Mouse (Mus musculus): ENCODE data around the gene BC025920. TPM values are rescaled to one million over a fixed set of nuclear protein-coding genes. Genes with fewer than 3 reads are reported as not detected.

Gene BC025920
- total RNA-seq, 1 experiment from 2014 or later: 2.9 TPM

DNA sequence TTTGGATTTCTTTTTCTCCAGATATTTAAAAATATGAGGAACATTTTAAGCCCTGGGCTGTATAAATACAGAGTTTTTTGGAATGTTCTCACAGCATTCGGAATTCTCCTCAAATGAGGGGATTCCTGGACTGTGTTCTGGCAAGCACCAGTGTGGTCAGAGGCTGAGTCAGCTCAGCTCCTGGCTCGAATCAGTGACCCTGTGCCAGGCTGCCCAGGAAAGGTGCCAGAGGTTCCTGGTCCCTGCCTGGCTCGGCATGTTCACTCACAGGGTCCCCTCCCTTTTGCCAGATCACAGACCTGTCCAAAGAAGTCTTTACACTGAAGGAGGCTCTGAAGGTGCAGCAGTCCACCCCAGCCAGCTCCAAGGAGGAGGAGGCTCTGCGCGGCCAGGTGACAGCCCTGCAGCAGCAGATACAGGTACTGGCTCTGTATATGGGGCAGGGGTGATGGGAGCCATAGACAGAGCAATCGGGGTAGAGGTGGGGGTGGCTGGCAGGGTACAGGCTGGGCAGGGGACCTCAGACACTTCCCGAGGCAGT lies 40.0 kb downstream of the BC025920 start:
- no peak for ATAC-seq (replicated peaks in 1 of 2; ENCODE audit: insufficient read depth in 1 of 2, low FRiP score in 2 of 2, low TSS enrichment in 1 of 2, low read depth in 1 of 2, poor library complexity in 2 of 2, severe bottlenecking in 2 of 2)

GRCm38 (mm10) chr10:81648803-81649775 lies 43.0 kb downstream of the BC025920 start, which contains the start of gene Gm10778:
Gene Gm10778 (plus strand): TSS chr10:81649059.
- peak; percentile 93 to 98 for ATAC-seq (replicated peaks in 1 of 2; ENCODE audit: insufficient read depth in 1 of 2, low FRiP score in 2 of 2, low TSS enrichment in 1 of 2, low read depth in 1 of 2, poor library complexity in 2 of 2, severe bottlenecking in 2 of 2)

- no peak for ATAC-seq (replicated peaks in 1 of 2; ENCODE audit: insufficient read depth in 1 of 2, low FRiP score in 2 of 2, low TSS enrichment in 1 of 2, low read depth in 1 of 2, poor library complexity in 2 of 2, severe bottlenecking in 2 of 2)
These were observed 49.1 kb downstream of the BC025920 start for GRCm38 (mm10) chr10:81655178-81655577.

GRCm38 (mm10) chr10:81656174-81656573 lies 50.1 kb downstream of the BC025920 start:
- no peak for ATAC-seq (replicated peaks in 1 of 2; ENCODE audit: insufficient read depth in 1 of 2, low FRiP score in 2 of 2, low TSS enrichment in 1 of 2, low read depth in 1 of 2, poor library complexity in 2 of 2, severe bottlenecking in 2 of 2)

Other genes starting within 250 kb of the BC025920 start
- gene Mfsd12, start 248.8 kb upstream of the BC025920 start, total RNA-seq (2017): 10.4 and 16.9 TPM in 2 replicates
- gene 4930404N11Rik, start 240.5 kb upstream of the BC025920 start, total RNA-seq (2017): 1.1 and 3.3 TPM in 2 replicates
- gene Fzr1, start 227.8 kb upstream of the BC025920 start, total RNA-seq (2017): 11.6 and 17.2 TPM in 2 replicates
- gene Dohh, start 221.8 kb upstream of the BC025920 start, total RNA-seq (2017): 13.2 and 15.3 TPM in 2 replicates
- gene Gm48551, start 221.8 kb upstream of the BC025920 start, total RNA-seq (2017): 6.9 TPM in 1 of 2 replicates, not detected in the other
- not detected in 2 replicates for gene Gm48552, start 217.3 kb upstream of the BC025920 start, total RNA-seq (2017)
- 17.4 and 20.4 TPM in 2 replicates for gene Smim24, start 213.2 kb upstream of the BC025920 start, total RNA-seq (2017)
- gene Nfic, start 150.6 kb upstream of the BC025920 start, total RNA-seq (2017): 10.8 and 12.1 TPM in 2 replicates
- 0.60 TPM in 1 of 2 replicates, not detected in the other for gene Celf5, start 123.6 kb upstream of the BC025920 start, total RNA-seq (2017)
- 39.1 and 41.4 TPM in 2 replicates for gene Ncln, start 109.9 kb upstream of the BC025920 start, total RNA-seq (2017)
- gene S1pr4, start 106.1 kb upstream of the BC025920 start, total RNA-seq (2017): 14.0 and 21.4 TPM in 2 replicates
- gene Gna15, start 82.0 kb upstream of the BC025920 start, total RNA-seq (2017): 25.3 and 40.2 TPM in 2 replicates
- gene Gna11, start 61.1 kb upstream of the BC025920 start, total RNA-seq (2017): 5.6 and 5.8 TPM in 2 replicates
- 204 and 238 TPM in 2 replicates for gene Aes, start 46.8 kb upstream of the BC025920 start, total RNA-seq (2017)
- 11.2 and 11.8 TPM in 2 replicates for gene Tle2, start 31.7 kb upstream of the BC025920 start, total RNA-seq (2017)
- gene Tle6, start 5.2 kb upstream of the BC025920 start, total RNA-seq (2017): 22.9 and 47.4 TPM in 2 replicates
- gene Sirt6, start 21.5 kb downstream of the BC025920 start, total RNA-seq (2017): 2.8 and 3.1 TPM in 2 replicates
- gene Ankrd24, start 22.3 kb downstream of the BC025920 start, total RNA-seq (2017): 3.5 and 8.1 TPM in 2 replicates
- 5.6 and 9.9 TPM in 2 replicates for gene Gm10778, start 42.8 kb downstream of the BC025920 start, total RNA-seq (2017)
- gene Zfp433, start 98.6 kb downstream of the BC025920 start, total RNA-seq (2017): 15.7 and 22.4 TPM in 2 replicates
- gene Gm3055, start 164.9 kb downstream of the BC025920 start, total RNA-seq (2017): 0.30 and 5.7 TPM in 2 replicates
- gene Gm4767, start 205.9 kb downstream of the BC025920 start, total RNA-seq (2017): 2.4 TPM in 1 of 2 replicates, not detected in the other